Mouse (Mus musculus): Measurements from ENCODE around the gene Krtap9-3. TPM values are rescaled to one million over a fixed set of nuclear protein-coding genes. Genes with fewer than 3 reads are reported as not detected.
"Not testable (repeated sequence)": the region's sequence is repeated elsewhere in the genome, so short reads cannot be mapped to it uniquely, and the experiment has no call there.

The Krtap9-3 gene
- polyA plus RNA-seq, 1 experiment = not detected

DNA sequence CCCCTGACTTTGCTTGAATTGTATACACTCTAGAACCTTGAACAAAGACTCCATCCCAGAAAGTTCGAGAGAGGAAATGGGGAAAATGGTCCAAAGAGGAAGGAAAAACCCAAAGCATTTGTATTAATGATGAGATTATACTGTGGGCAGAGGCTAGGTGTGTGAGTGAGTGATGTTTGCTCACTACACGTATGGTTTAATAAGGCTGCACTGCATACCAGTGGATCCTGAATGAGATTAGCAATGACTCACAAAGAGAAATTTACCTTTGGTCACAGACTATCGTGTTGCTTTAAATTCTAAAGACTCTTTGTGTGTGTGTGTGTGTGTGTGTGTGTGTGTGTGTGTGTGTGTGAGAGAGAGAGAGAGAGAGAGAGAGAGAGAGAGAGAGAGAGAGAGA, 33.0 kb upstream of the Krtap9-3 start:
- 39% methylated on average over 3 of the region's 3 CpGs for WGBS
- H3K27me3 ChIP-seq (ENCODE audit: control insufficient read depth, insufficient read depth, low read length) = no peaks in the 10 kb centered on the region
- H3K36me3 ChIP-seq (ENCODE audit: control insufficient read depth, insufficient read depth, low read length) = no peaks in the 10 kb centered on the region
- H3K4me1 ChIP-seq (ENCODE audit: control insufficient read depth, insufficient read depth, insufficient read length, low read length) = no peaks in the 10 kb centered on the region
- H3K27ac ChIP-seq (ENCODE audit: insufficient read depth, low read depth, low read length) = no peak overlapping the region
- no peak overlapping the region for H3K4me3 ChIP-seq (ENCODE audit: low read depth, low read length)
- TF ChIP-seq CTCF (IDR thresholded peaks at IDR 0.05; ENCODE audit: extremely low read depth, insufficient read length, insufficient replicate concordance, low read depth, low read length) (no peak), POLR2A (IDR thresholded peaks at IDR 0.05; ENCODE audit: low read depth, low read length) (no peak)

DNA sequence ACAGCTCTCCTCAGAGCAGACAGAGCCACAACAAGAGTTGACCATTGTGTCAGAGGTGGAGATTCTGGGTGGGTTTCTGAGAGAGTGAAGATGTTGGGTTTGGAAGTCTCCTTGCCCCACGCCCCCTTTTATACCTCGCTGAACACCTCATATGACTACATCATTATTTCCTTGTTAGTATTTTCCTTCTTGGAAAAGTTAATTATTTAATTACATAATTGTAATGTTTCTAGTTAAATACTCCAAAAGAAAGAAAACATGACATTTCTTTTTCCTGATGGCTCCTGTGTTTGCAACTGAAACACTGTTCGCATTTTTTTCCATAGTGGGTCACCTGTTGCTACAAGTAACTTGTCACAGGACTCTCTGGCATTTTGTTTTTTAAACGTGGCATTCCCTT, 30.2 kb upstream of the Krtap9-3 start, which contains the start of gene Krtap4-1:
TSS of gene Krtap4-1 (minus strand) at position 101 of the 400 bp plus-strand sequence.
- 63% methylated on average over 4 of the region's 4 CpGs for WGBS
- Histone ChIP-seq H3K27me3 (ENCODE audit: control insufficient read depth, insufficient read depth, low read length) (no peaks in the 10 kb centered on the region), H3K4me1 (ENCODE audit: control insufficient read depth, insufficient read depth, insufficient read length, low read length) (no peaks in the 10 kb centered on the region), H3K36me3 (ENCODE audit: control insufficient read depth, insufficient read depth, low read length) (no peaks in the 10 kb centered on the region), H3K4me3 (ENCODE audit: low read depth, low read length) (no peak within 1 kb of the TSS), H3K27ac (ENCODE audit: insufficient read depth, low read depth, low read length) (no peak within 1 kb of the TSS)
- no peak for TF ChIP-seq POLR2A (IDR thresholded peaks at IDR 0.05; ENCODE audit: low read depth, low read length)
- TF ChIP-seq CTCF (IDR thresholded peaks at IDR 0.05; ENCODE audit: extremely low read depth, insufficient read length, insufficient replicate concordance, low read depth, low read length) = no peak

- H3K4me1 ChIP-seq (ENCODE audit: control insufficient read depth, insufficient read depth, insufficient read length, low read length) = no peaks in the 10 kb centered on the region
- H3K36me3 ChIP-seq (ENCODE audit: control insufficient read depth, insufficient read depth, low read length) = no peaks in the 10 kb centered on the region
- WGBS = 73% methylated on average over 2 of the region's 2 CpGs
- no peaks in the 10 kb centered on the region for H3K27me3 ChIP-seq (ENCODE audit: control insufficient read depth, insufficient read depth, low read length)
- H3K27ac ChIP-seq (ENCODE audit: insufficient read depth, low read depth, low read length) = no peak within 1 kb of the TSS
- TF ChIP-seq POLR2A (IDR thresholded peaks at IDR 0.05; ENCODE audit: low read depth, low read length) (no peak), CTCF (IDR thresholded peaks at IDR 0.05; ENCODE audit: extremely low read depth, insufficient read length, insufficient replicate concordance, low read depth, low read length) (no peak)
- no peak within 1 kb of the TSS for H3K4me3 ChIP-seq (ENCODE audit: low read depth, low read length)
Measured at GRCm38 (mm10) chr11:99620335-99620734, 22.4 kb upstream of the Krtap9-3 start, which contains the start of gene Gm11562. Gene Gm11562 (minus strand): TSS chr11:99620435.

- Histone ChIP-seq H3K27ac (ENCODE audit: insufficient read depth, low read depth, low read length) (no peak within 1 kb of the TSS), H3K36me3 (ENCODE audit: control insufficient read depth, insufficient read depth, low read length) (no peaks in the 10 kb centered on the region), H3K27me3 (ENCODE audit: control insufficient read depth, insufficient read depth, low read length) (no peaks in the 10 kb centered on the region), H3K4me3 (ENCODE audit: low read depth, low read length) (no peak within 1 kb of the TSS), H3K4me1 (ENCODE audit: control insufficient read depth, insufficient read depth, insufficient read length, low read length) (peaks cover 3% of the 10 kb centered on the region; the same call in 1 of the 2 replicates)
- WGBS = 41% methylated on average over 3 of the region's 3 CpGs
- TF ChIP-seq CTCF (IDR thresholded peaks at IDR 0.05; ENCODE audit: extremely low read depth, insufficient read length, insufficient replicate concordance, low read depth, low read length) = no peak
- no peak for TF ChIP-seq POLR2A (IDR thresholded peaks at IDR 0.05; ENCODE audit: low read depth, low read length)
Measured at GRCm38 (mm10) chr11:99614796-99615363, 17.0 kb upstream of the Krtap9-3 start, which contains the start of gene Krtap2-4. Gene Krtap2-4 (minus strand): TSS chr11:99614846.

DNA sequence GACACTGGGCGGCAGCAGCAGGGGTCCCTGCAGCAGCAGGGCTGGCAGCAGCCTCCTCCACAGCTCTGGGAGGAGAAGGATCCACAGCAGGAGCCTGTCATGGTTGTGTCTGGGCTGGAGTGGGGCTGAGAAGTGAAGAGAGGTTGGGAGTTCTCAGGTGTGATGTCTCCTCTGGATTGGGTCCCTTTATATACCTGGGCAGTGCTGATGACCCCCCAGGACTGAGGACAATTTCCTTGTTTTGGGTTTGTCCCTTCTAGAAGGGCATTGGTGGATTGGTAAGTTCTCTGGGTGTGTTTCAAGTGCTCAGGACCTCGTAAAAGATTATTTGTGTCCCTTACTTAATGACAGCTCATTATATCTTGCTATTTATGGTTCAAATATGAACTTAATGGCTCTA, 12.2 kb upstream of the Krtap9-3 start, which contains the start of gene Gm11937:
TSS of gene Gm11937 (minus strand) at position 101 of the 400 bp plus-strand sequence.
- H3K36me3 ChIP-seq (ENCODE audit: control insufficient read depth, insufficient read depth, low read length); H3K4me1 ChIP-seq (ENCODE audit: control insufficient read depth, insufficient read depth, insufficient read length, low read length); H3K27me3 ChIP-seq (ENCODE audit: control insufficient read depth, insufficient read depth, low read length); H3K27ac ChIP-seq (ENCODE audit: insufficient read depth, low read depth, low read length); H3K4me3 ChIP-seq (ENCODE audit: low read depth, low read length): not testable (repeated sequence)
- 53% methylated on average over 2 of the region's 2 CpGs for WGBS

GRCm38 (mm10) chr11:99609126-99609525, 11.2 kb upstream of the Krtap9-3 start:
- H3K36me3 ChIP-seq (ENCODE audit: control insufficient read depth, insufficient read depth, low read length) = no peaks in the 10 kb centered on the region
- 84% methylated on average over 1 of the region's 1 CpGs for WGBS
- no peak overlapping the region for H3K4me3 ChIP-seq (ENCODE audit: low read depth, low read length)
- TF ChIP-seq CTCF (IDR thresholded peaks at IDR 0.05; ENCODE audit: extremely low read depth, insufficient read length, insufficient replicate concordance, low read depth, low read length) (no peak), POLR2A (IDR thresholded peaks at IDR 0.05; ENCODE audit: low read depth, low read length) (no peak)
- peaks cover 5% of the 10 kb centered on the region; the same call in 1 of the 2 replicates for H3K4me1 ChIP-seq (ENCODE audit: control insufficient read depth, insufficient read depth, insufficient read length, low read length)
- no peaks in the 10 kb centered on the region for H3K27me3 ChIP-seq (ENCODE audit: control insufficient read depth, insufficient read depth, low read length)
- no peak overlapping the region for H3K27ac ChIP-seq (ENCODE audit: insufficient read depth, low read depth, low read length)

- 28% methylated on average over 1 of the region's 1 CpGs for WGBS
Measured at GRCm38 (mm10) chr11:99603208-99603607, 5.3 kb upstream of the Krtap9-3 start, which contains the start of gene Gm11938. Gene Gm11938 (minus strand): TSS chr11:99603308.

More at GRCm38 (mm10) chr11:99603208-99603607, 5.3 kb upstream of the Krtap9-3 start, which contains the start of gene Gm11938:
- H3K4me1 ChIP-seq (ENCODE audit: control insufficient read depth, insufficient read depth, insufficient read length, low read length); H3K27me3 ChIP-seq (ENCODE audit: control insufficient read depth, insufficient read depth, low read length); H3K27ac ChIP-seq (ENCODE audit: insufficient read depth, low read depth, low read length); H3K36me3 ChIP-seq (ENCODE audit: control insufficient read depth, insufficient read depth, low read length); H3K4me3 ChIP-seq (ENCODE audit: low read depth, low read length): not testable (repeated sequence)
